Mouse (Mus musculus) left cerebral cortex, postnatal 14 days (tissue): ENCODE data around the gene Mybph. TPM values are rescaled to one million over a fixed set of nuclear protein-coding genes. Genes with fewer than 3 reads are reported as not detected.

Experiments used
- DNase-seq, 2 experiments: peaks; one replicate each; pipeline ENCODE4 v3.0.0; 2021 to 2022; ENCODE audit warnings: low spot score in 2 of 2, mixed read lengths in 1 of 2
- intact Hi-C: fragments of 180-260 bp; cut with DNase I; formaldehyde crosslinking; loops from one replicate; pipeline ENCODE4 v1.15.1; 2025
- total RNA-seq, 2 experiments: library from RNA; stranded (reverse); gene quantifications; 2 replicates each; pipeline ENCODE4 v1.2.3; 2021

Mybph gene
- total RNA-seq, 2 experiments from 2014 or later, result not detected

GRCm38 (mm10) chr1:134173081-134173480 lies 20.2 kb upstream of the Mybph start:
- intact Hi-C loops, result no loop called here
- DNase-seq, result no peak

GRCm38 (mm10) chr1:134177976-134178375 lies 15.3 kb upstream of the Mybph start:
- intact Hi-C loops, result no loop called here
- DNase-seq, result no peak

GRCm38 (mm10) chr1:134182025-134182424 lies 11.2 kb upstream of the Mybph start, which contains the start of gene Chil1:
Gene Chil1 (plus strand): TSS chr1:134182176.
- DNase-seq, result no peak
- intact Hi-C loops, result no loop called here

- intact Hi-C loops, result no loop called here
- no peak for DNase-seq
Measured at GRCm38 (mm10) chr1:134184089-134184488, 9.2 kb upstream of the Mybph start.

GRCm38 (mm10) chr1:134188217-134188616 lies 5.0 kb upstream of the Mybph start:
- no peak for DNase-seq
- intact Hi-C loops, result no loop called here

GRCm38 (mm10) chr1:134188989-134189729 lies 4.1 kb upstream of the Mybph start:
- intact Hi-C loops, result no loop called here
- DNase-seq, result peak in 1 of 2 experiments; percentile 67

GRCm38 (mm10) chr1:134191192-134191591 lies 2.1 kb upstream of the Mybph start:
- intact Hi-C loops, result no loop called here
- DNase-seq, result no peak

GRCm38 (mm10) chr1:134192024-134192423 lies 1.2 kb upstream of the Mybph start:
- intact Hi-C loops, result no loop called here
- no peak for DNase-seq

GRCm38 (mm10) chr1:134193674-134194197 lies 488 bp downstream of the Mybph start:
- no peak for DNase-seq
- intact Hi-C loops, result no loop called here

GRCm38 (mm10) chr1:134194298-134195022 lies 1.2 kb downstream of the Mybph start:
- no peak for DNase-seq
- intact Hi-C loops, result loop anchor here (5.0 kb wide), 1 partner anchor 42 kb away; no protein-coding TSS in a partner anchor

GRCm38 (mm10) chr1:134195117-134195516 lies 1.9 kb downstream of the Mybph start:
- DNase-seq, result no peak
- intact Hi-C loops, result loop anchor here (5.0 kb wide), 1 partner anchor 43 kb away; no protein-coding TSS in a partner anchor

GRCm38 (mm10) chr1:134195571-134195970 lies 2.3 kb downstream of the Mybph start:
- intact Hi-C loops, result loop anchor here (5.0 kb wide), 1 partner anchor 43 kb away; no protein-coding TSS in a partner anchor
- peak; percentile 67 to 80 for DNase-seq

- peak in 1 of 2 experiments; percentile 54 for DNase-seq
- intact Hi-C loops, result loop anchor here (2.0 to 5.0 kb wide), 3 partner anchors 39 to 49 kb away; partner anchors contain the start of gene Adora1
Measured at GRCm38 (mm10) chr1:134195979-134196378, 2.7 kb downstream of the Mybph start.

- DNase-seq, result peak; percentile 82 to 85
- intact Hi-C loops, result loop anchor here (2.0 to 5.0 kb wide), 3 partner anchors 38 to 48 kb away; partner anchors contain the start of gene Adora1
Measured at GRCm38 (mm10) chr1:134196386-134196785, 3.1 kb downstream of the Mybph start.

GRCm38 (mm10) chr1:134197325-134197982 lies 4.2 kb downstream of the Mybph start:
- no peak for DNase-seq
- intact Hi-C loops, result loop anchor here (2.0 to 5.0 kb wide), 3 partner anchors 37 to 47 kb away; partner anchors contain the start of gene Adora1

GRCm38 (mm10) chr1:134198197-134198995 lies 5.1 kb downstream of the Mybph start:
- intact Hi-C loops, result loop anchor here (5.0 kb wide), 1 partner anchor 46 kb away; no protein-coding TSS in a partner anchor
- peak; percentile 44 to 66 for DNase-seq

GRCm38 (mm10) chr1:134200481-134200880 lies 7.2 kb downstream of the Mybph start:
- intact Hi-C loops, result loop anchor here (5.0 kb wide), 1 partner anchor 132 kb away; the partner anchor contains the start of gene Ppfia4
- DNase-seq, result no peak

GRCm38 (mm10) chr1:134200998-134201686 lies 7.9 kb downstream of the Mybph start:
- DNase-seq, result peak; percentile 43 to 59
- intact Hi-C loops, result loop anchor here (5.0 kb wide), 1 partner anchor 131 kb away; the partner anchor contains the start of gene Ppfia4
